Mouse (Mus musculus): ENCODE measurements around the gene Lasp1. TPM values are rescaled to one million over a fixed set of nuclear protein-coding genes. Genes with fewer than 3 reads are reported as not detected.

Lasp1 gene
- total RNA-seq, 2 experiments from 2014 or later: 41.3 to 46.2 TPM

Other genes with a start within 250 kb of the Lasp1 start
- under 1 TPM; 0.20 to 0.47 TPM for gene Srcin1, start 222.8 kb upstream of the Lasp1 start, total RNA-seq (2021)
- 1 to 10 TPM in 1 of 2 experiments, under 1 TPM in 1; 0.94 to 1.5 TPM for gene Epop, start 169.3 kb upstream of the Lasp1 start, total RNA-seq (2021)
- 10 to 100 TPM; 59.8 to 63.3 TPM for gene Mllt6, start 135.6 kb upstream of the Lasp1 start, total RNA-seq (2021)
- gene Cisd3, start 113.2 kb upstream of the Lasp1 start, total RNA-seq (2021): 100 to 1,000 TPM; 145 to 155 TPM
- 1 to 10 TPM; 6.2 to 6.4 TPM for gene Pcgf2, start 98.5 kb upstream of the Lasp1 start, total RNA-seq (2021)
- gene Psmb3, start 95.6 kb upstream of the Lasp1 start, total RNA-seq (2021): 100 to 1,000 TPM; 150 to 151 TPM
- gene Pip4k2b, start 54.3 kb upstream of the Lasp1 start, total RNA-seq (2021): 10 to 100 TPM; 20.2 to 21.1 TPM
- 1 to 10 TPM; 7.0 to 7.2 TPM for gene Cwc25, start 32.4 kb upstream of the Lasp1 start, total RNA-seq (2021)
- not detected for gene 1700001P01Rik, start 23.1 kb upstream of the Lasp1 start, total RNA-seq (2021)
- 100 to 1,000 TPM; 454 to 515 TPM for gene Rpl23, start 16.6 kb upstream of the Lasp1 start, total RNA-seq (2021)
- under 1 TPM; 0.83 to 0.87 TPM for gene B230217C12Rik, start 41.8 kb downstream of the Lasp1 start, total RNA-seq (2021)
- under 1 TPM in 1 of 2 experiments, not detected in 1; 0.11 TPM for gene Fbxo47, start 85.2 kb downstream of the Lasp1 start, total RNA-seq (2021)
- 1 to 10 TPM; 5.4 to 6.0 TPM for gene Plxdc1, start 187.4 kb downstream of the Lasp1 start, total RNA-seq (2021)
- gene Arl5c, start 197.2 kb downstream of the Lasp1 start, total RNA-seq (2021): under 1 TPM; 0.57 to 0.92 TPM
- 1 to 10 TPM; 6.0 to 6.8 TPM for gene Cacnb1, start 224.0 kb downstream of the Lasp1 start, total RNA-seq (2021)
- 100 to 1,000 TPM; 539 to 575 TPM for gene Rpl19, start 227.7 kb downstream of the Lasp1 start, total RNA-seq (2021)